Mouse (Mus musculus): Measurements from ENCODE around the gene Tbc1d24.

The Tbc1d24 gene

DNA sequence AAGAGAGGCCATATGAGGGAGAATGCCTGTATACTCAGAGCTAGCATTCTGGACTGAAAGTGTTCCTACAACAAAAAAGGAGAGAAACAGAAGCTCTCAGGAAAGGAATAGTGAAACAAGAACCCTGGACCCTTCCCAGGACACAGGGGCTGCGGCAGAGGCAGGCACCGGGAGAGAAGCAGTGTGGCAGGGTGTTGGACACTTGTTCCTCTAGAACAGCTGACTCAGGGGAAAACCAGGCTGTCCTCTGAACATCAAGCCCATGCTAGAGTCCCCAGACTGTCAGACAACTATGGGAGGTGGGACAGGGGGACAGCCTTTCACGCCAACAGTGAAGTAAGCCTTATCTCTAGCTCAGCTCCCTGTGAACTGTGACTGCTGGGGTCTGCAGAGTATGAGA lies 5.2 kb upstream of the Tbc1d24 start:
- DNase-seq (ENCODE audit: low spot score in 2 of 2): no peak

DNA sequence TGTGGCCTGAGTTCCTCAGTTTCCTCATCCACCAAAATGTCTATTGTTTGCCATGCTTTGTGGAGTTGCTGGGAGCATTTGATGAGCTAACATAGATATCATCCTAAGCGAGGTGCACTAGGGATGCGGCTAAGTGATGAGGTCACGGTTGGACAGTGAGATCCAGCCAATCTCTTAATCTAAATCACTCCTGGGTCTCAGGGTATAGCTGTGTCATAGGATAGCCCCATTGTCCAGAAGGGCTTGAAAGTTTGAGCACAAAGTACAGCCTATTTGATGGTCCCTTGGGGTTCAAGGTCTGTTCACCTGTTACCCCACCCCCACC lies 4.5 kb upstream of the Tbc1d24 start:
- DNase-seq (ENCODE audit: low spot score in 2 of 2): no peak

- peak in 1 of 2 experiments; percentile 45 for DNase-seq (ENCODE audit: low spot score in 2 of 2)
Measured at GRCm38 (mm10) chr17:24209043-24209915, 3.9 kb upstream of the Tbc1d24 start, which contains the start of gene Ntn3. Gene Ntn3, minus strand, starts transcription at chr17:24209531.

DNA sequence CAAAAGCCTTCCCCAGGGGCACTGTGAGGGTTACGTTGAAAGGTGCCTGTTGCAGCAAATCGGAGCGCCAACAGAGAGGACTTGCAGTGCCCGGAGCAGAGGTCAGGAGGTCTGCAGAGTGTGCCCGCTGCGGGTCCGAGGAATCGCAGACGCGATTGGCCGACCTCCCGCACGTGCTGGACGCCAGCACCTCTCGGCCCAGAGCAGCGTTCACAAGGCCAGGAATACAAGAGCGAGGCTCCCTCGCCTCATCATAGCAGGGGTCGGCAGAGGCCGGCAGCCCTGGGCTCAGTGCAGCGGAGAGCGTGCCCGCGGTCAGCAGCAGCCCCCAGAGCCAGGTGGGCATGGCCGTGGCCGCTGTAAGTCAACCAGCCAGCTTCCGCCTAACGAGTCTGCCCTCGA lies 3.3 kb upstream of the Tbc1d24 start:
- peak in 1 of 2 experiments; percentile 28 for DNase-seq (ENCODE audit: low spot score in 2 of 2)

DNA sequence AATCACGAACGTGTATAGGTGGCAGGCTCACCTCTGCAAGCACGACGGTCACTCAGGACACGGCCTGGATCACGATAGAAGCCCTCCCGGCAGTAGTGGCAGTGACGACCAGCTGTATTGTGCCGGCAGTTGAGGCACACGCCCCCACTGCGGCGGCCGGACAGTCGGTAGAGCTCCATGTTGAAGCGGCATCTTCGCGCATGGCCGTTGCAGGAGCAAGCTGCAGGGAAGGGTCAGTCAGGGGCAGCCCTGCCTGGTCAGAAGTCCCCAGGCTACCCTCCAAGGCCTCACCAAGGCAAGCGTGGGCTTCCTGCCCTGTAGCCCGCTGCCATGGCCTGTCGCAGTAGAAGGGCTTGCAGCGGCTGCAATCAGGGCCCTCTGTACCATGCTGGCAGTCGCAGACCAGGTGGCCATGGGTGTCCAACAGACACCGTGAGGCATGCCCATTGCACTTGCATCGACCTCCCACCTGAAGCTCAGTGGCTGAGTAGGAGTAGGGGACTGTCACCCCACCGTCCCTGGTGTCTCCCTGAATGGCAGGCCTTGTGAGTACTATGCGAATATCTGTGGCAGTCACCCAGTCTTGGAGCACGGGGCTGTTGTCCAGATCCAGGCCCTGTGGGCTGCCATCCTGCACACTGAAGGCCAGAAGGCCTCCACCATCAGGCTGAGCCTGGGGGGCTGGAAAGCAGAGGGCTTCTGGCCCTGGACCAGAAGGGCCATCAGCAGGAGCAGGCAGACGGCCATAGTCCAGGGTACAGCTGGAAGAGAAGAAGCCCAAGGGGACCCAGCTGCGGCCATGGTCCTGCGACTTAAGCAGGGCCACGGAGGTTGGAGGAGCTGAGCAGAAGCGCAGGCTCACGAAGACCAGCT lies 2.6 kb upstream of the Tbc1d24 start:
- no peak for DNase-seq (ENCODE audit: low spot score in 2 of 2)

DNA sequence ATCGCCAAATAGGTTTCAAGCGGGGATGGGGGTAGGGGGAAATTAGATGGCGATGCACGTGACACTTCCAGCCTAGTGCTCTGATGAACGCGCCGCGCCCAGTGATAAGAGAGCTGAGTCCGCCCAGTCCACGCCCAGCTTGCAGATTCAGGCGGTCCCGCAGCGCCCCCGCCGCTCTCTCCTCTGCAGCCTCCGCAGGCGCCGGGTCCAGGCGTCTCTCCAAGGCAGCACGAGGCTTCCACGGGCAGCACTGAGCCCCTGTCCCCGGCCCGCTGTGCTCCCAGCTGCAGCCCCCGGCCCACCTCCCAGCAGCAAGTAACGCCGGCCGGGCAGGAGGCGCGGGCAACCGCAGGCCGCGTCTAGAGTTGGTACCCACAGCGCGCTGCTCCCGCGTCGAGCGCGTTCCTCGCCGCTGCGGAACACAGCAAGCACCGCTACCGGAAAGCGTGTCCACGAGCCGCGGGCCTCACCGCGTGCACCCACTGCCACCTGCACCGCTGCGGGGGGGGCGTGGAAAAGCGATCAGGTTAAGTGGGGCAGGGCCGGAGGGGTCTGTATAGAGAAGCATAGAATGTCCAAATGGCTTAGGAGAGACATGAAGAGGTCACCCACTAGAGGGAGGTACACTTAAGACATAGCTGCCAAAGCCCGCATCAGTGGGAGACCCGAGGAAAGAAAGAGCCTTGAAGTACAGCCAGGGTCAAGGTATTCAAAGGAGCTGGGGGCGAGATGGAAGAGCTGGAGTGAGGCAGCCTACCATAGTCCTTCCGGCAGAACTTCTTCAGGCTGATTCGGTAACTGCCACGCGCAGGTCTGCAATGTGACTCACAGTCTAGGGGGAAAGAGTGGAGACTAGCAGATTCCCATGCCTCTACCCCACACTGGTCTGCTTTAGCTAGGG lies 1.3 kb upstream of the Tbc1d24 start:
- DNase-seq (ENCODE audit: low spot score in 2 of 2): peak in 1 of 2 experiments; percentile 83

DNA sequence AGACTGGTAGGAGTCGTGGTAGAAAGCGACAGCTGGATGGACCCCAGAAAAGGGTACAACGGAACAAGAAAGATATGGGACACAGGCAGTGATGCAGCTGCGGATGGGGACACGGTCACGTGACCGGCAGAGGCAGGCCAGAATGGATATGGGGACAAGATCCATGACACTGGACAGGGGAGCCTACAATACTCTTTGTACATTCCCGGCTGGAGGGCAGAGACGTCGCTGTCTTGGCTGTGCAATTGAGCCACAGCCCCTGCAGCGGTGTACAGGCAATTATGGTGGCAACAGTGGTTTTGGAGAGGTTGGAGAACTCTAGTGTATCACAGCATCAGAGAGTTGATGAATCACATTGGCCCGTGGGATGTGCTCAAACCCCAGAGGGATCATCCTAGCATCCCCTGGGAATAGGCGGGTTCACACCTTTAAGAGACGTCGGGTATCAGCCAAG lies 573 bp upstream of the Tbc1d24 start:
- no peak for DNase-seq (ENCODE audit: low spot score in 2 of 2)

GRCm38 (mm10) chr17:24204846-24205245 lies 516 bp downstream of the Tbc1d24 start:
- peak in 1 of 2 experiments; percentile 23 for DNase-seq (ENCODE audit: low spot score in 2 of 2)

- DNase-seq (ENCODE audit: low spot score in 2 of 2): no peak
Measured at GRCm38 (mm10) chr17:24203611-24204534, 1.5 kb downstream of the Tbc1d24 start.

DNA sequence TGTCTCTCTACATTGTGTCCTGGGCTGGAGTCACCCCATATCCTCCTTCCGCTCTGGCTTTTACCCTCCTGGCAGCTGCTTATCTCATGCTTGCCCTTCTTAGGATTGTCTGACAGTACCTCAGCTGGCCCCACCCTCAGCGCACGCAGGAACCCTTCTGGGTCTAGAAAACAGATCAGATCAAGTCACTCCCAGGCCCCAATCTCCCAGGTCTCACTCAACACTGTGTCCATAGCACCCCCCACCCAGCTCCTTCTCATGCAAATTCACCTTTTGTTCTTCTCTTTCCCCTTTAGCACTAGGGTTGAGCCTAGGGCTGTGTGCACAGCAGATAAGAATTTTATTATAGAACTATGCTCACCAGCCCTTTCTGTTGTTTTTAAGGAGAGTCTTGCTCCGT lies 2.3 kb downstream of the Tbc1d24 start:
- no peak for DNase-seq (ENCODE audit: low spot score in 2 of 2)

DNA sequence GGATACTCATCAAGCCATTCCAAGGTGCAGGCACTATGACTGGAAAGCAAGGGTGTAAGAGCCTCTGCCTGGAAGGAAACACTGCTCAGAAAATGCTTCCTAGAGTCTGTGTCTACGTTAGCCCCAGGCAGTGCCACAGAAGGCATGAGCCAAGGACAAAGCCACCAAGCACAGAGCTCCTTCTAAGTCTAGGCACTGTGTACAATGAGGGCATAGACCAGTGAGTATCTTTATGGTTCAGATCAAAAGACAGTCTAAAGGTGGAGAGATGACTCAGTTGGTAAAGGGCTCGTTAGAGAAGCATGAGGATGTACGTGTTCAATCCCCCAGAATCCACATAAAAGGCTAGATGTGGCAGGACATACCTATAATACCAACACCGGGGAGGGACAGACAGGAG lies 4.3 kb downstream of the Tbc1d24 start:
- DNase-seq (ENCODE audit: low spot score in 2 of 2): no peak

- no peak for DNase-seq (ENCODE audit: low spot score in 2 of 2)
Measured at GRCm38 (mm10) chr17:24199741-24200140, 5.6 kb downstream of the Tbc1d24 start.

DNA sequence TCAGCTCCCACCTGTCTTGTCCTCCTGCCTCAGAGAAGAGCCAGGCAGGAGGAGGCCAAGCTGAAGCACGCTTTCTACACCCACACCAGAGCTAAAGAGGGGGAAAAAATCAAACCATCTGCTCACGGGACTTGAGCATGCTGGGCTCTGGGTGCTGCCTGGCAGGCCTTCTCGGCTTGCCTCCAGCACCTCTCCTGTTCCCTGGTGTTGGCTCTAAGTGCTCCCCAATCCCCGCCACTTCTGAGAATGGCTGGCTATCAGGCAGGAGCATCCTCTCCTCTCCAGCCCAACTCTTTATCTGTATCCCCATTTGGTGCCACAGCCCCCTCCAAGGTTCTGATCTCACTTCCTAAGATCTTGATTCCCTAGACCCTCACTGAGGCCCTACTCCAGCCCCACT lies 6.1 kb downstream of the Tbc1d24 start:
- DNase-seq (ENCODE audit: low spot score in 2 of 2): peak in 1 of 2 experiments; percentile 83

- peak in 1 of 2 experiments; percentile 67 for DNase-seq (ENCODE audit: low spot score in 2 of 2)
Measured at GRCm38 (mm10) chr17:24197032-24197824, 8.1 kb downstream of the Tbc1d24 start.

DNA sequence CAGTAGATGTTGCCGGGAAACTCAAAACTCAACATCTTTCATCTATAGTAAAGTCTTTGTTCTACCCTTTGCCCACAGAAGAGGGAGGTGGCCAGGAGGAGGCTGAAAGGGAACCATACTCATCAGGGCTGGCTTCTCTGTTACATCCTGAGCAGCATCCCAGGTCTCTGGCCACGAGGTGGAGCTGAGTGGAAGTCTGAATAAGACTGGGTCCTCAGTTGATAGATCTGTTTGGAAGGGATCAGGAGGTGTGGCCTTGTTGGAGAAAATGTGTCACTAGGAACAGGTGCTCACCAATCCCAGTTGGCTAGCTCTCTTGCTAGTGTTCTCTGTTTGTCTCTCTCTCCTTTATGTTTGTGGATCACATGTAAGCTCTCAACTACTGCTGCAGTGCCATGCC lies 10.0 kb downstream of the Tbc1d24 start:
- no peak for DNase-seq (ENCODE audit: low spot score in 2 of 2)

DNA sequence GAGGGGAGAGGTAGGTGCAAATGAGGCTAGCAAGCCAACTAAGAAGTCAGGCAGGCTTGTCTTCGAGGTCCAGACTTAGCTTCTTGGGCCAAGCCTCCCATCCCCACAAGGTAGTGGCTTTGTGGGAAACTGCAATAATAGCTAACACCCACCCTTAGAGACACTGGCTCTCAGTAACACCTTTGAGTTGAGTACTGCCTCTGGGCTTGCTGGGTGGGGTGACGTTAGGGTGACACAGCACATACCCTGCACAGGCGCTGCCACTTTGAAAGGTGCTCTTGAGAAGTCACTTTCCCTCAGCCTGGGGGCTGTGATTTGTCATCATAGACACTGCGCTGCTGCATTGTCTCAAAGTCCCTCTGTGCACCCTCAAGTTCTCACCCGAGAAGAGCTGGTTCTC lies 11.6 kb downstream of the Tbc1d24 start:
- DNase-seq (ENCODE audit: low spot score in 2 of 2): no peak

DNA sequence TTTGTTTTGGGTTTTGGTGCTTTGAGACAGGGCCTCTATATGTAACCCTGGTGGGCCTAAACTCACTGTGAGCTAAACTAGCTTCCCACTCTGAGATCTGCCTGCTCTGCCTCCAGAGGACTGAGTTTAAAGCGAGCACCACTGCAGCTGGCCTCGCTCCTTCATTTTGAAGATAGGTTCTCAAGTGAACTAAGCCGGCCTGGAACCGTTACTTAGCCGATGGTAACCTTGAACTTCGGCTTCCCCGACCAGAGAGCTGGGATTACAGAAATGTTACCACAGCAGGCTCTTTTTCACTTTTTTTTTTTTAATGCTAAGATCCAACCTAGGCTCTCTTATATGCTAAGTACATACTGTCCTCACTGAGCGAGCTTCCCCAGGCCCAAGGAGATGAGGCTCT lies 12.1 kb downstream of the Tbc1d24 start:
- DNase-seq (ENCODE audit: low spot score in 2 of 2): no peak

DNA sequence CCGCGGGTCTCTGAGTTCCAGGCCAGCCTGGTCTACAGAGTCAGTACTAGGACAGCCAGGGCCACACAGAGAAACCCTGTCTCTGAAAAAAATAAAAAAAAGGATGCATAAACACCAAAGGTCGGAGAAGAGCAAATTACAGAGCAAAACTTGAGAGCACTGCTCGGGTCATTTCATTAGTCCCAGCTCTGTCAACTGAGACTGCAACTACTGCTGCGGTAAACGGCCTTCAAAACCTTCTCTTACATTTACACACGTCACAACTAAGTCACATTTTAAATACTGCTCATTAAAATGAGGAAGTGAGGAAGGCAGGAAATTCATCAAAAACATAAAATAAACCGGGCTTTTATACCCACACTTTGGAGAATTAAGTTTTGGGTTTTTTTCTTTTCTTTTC lies 12.5 kb downstream of the Tbc1d24 start:
- DNase-seq (ENCODE audit: low spot score in 2 of 2): no peak

DNA sequence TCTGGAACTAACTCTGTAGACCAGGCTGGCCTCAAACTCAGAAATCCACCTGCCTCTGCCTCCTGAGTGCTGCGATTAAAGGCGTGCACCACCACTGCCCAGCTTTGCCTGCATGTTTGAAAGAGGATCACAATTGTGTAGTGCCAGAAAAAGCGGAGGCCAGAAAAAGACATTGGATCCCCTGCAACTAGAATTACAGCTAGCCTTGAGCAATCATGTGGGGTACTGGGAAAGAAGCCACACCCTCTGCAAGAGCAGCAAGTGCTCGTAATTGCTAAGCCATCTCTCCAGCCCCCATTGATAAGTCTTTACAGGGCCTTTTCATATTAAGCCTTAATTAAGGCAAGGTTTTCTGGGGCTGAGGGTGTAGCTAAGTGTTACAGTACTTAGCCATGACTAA lies 13.9 kb downstream of the Tbc1d24 start:
- DNase-seq (ENCODE audit: low spot score in 2 of 2): no peak

GRCm38 (mm10) chr17:24190934-24191333 lies 14.4 kb downstream of the Tbc1d24 start:
- no peak for DNase-seq (ENCODE audit: low spot score in 2 of 2)
